Mouse (Mus musculus): ENCODE measurements around the gene Prkca.

GRCm38 (mm10) chr11:108223154-108223553 is 120.6 kb downstream of the Prkca start:
- TF ChIP-seq ETS1 (IDR thresholded peaks at IDR 0.05; ENCODE audit: low read depth, low read length) (no peak), ZMIZ1 (IDR thresholded peaks at IDR 0.05; ENCODE audit: low read depth, low read length) (no peak)

All from MEL (cell line).